8 mouse cellular contexts compared by ENCODE assay signal in the genomic region with DNA sequence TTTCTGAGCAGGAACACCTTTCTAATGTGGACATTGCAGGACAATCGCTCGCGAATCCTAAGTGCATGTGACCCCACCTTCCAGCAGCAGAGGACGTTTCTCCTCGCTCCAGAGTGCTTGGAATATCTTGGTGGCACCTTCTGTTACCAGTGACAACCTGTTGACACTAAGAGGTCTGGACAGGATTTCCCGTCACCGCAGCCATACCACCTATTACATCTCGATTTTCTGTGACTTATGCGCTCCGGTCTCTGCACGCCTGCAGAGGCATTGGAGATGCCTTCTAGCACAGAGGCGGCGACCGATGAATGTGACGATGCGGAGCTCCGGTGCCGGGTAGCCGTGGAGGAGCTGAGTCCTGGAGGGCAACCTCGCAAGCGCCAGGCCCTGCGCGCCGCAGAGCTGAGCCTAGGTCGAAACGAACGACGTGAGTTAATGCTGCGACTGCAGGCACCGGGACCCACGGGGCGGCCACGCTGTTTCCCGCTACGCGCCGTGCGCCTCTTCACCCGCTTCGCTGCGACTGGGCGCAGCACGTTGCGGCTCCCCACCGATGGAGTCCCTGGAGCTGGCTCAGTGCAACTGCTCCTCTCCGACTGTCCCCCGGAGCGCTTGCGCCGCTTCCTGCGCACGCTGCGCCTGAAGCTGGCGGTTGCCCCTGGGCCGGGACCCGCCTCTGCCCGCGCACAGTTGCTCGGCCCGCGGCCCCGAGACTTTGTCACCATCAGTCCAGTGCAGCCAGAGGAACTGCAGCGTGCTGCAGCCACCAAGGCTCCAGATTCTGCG. TPM values are rescaled to one million over a fixed set of nuclear protein-coding genes. Genes with fewer than 3 reads are reported as not detected.
DNase-seq lines count a peak whose midpoint lies in the region; ATAC-seq and TF ChIP-seq lines count a peak whose summit lies in the region.

No protein-coding gene starts in this region.

- WGBS in intestine, embryonic 14.5 days, result under 1% methylated on average over 64 of the region's 64 CpGs
- under 1% methylated on average over 64 of the region's 64 CpGs for WGBS in midbrain, embryonic 11.5 days
- under 1% methylated on average over 64 of the region's 64 CpGs for WGBS in stomach, postnatal 0 days

- TF ChIP-seq CTCF in stomach, postnatal 0 days (IDR thresholded peaks at IDR 0.05; ENCODE audit: low read depth), result no peak

- no peak overlapping the region for H3K27ac ChIP-seq in intestine, embryonic 14.5 days (ENCODE audit: low read depth)
- no peak overlapping the region for H3K27ac ChIP-seq in midbrain, embryonic 11.5 days (ENCODE audit: low read depth, low read length)
- H3K27ac ChIP-seq in stomach, postnatal 0 days (replicated peaks), result no peak overlapping the region

- H3K4me3 ChIP-seq in intestine, embryonic 14.5 days (ENCODE audit: low read depth, low read length), result peak overlapping the region; percentile 48
- peak overlapping the region; percentile 69 for H3K4me3 ChIP-seq in midbrain, embryonic 11.5 days (ENCODE audit: low read depth, low read length)
- H3K4me3 ChIP-seq in stomach, postnatal 0 days (ENCODE audit: low read depth, low read length), result peak overlapping the region; percentile 49

- peak overlapping the region; percentile 57 for H3K9ac ChIP-seq in intestine, embryonic 14.5 days (ENCODE audit: low read length)
- peak overlapping the region; percentile 74 for H3K9ac ChIP-seq in midbrain, embryonic 11.5 days (ENCODE audit: low read length)
- H3K9ac ChIP-seq in stomach, postnatal 0 days (ENCODE audit: low read length), result peak overlapping the region; percentile 28

- intact Hi-C loops in left cerebral cortex, postnatal 4 days (cut with DNase I), result no loop called here

- no peak for TF ChIP-seq EP300 in stomach, postnatal 0 days (optimal IDR thresholded peaks at IDR 0.05)

- peak overlapping the region; percentile 96 for H3K4me2 ChIP-seq in intestine, embryonic 14.5 days (ENCODE audit: low read length)
- peak overlapping the region; percentile 95 for H3K4me2 ChIP-seq in midbrain, embryonic 11.5 days
- H3K4me2 ChIP-seq in stomach, postnatal 0 days (replicated peaks; ENCODE audit: low read depth), result peak overlapping the region; percentile 97

- DNase-seq in left cerebral cortex, postnatal 4 days, result peak; percentile 24
- no peak for DNase-seq in left cerebral cortex, adult 9 months (ENCODE audit: low spot score in 2 of 2)
- peak; percentile 53 for DNase-seq in R1 (ENCODE audit: low read depth, low spot score)
- DNase-seq in intestine, embryonic 14.5 days (ENCODE audit: low spot score), result peak; percentile 73
- peak; percentile 93 for DNase-seq in midbrain, embryonic 11.5 days (ENCODE audit: low spot score, missing footprints)
- no peak for DNase-seq in stomach, postnatal 0 days (ENCODE audit: low spot score)
- DNase-seq in urinary bladder, postnatal 36 days (ENCODE audit: low spot score in 2 of 2), result no peak

- no peaks in the 10 kb centered on the region for H3K27me3 ChIP-seq in intestine, embryonic 14.5 days (replicated peaks; ENCODE audit: control insufficient read depth, insufficient read depth, low read length)
- no peaks in the 10 kb centered on the region for H3K27me3 ChIP-seq in midbrain, embryonic 11.5 days (ENCODE audit: control insufficient read depth, insufficient read depth, low read length)
- no peaks in the 10 kb centered on the region for H3K27me3 ChIP-seq in stomach, postnatal 0 days (ENCODE audit: control insufficient read depth, insufficient read depth, low read length)

- peaks cover 18% of the 10 kb centered on the region for H3K36me3 ChIP-seq in intestine, embryonic 14.5 days (ENCODE audit: control insufficient read depth, insufficient read depth, low read length)
- peaks cover 3% of the 10 kb centered on the region; the same call in 1 of the 2 replicates for H3K36me3 ChIP-seq in midbrain, embryonic 11.5 days (ENCODE audit: control insufficient read depth, insufficient read depth, low read length)
- H3K36me3 ChIP-seq in stomach, postnatal 0 days (ENCODE audit: control insufficient read depth, insufficient read depth, low read length), result no peaks in the 10 kb centered on the region

- H3K9me3 ChIP-seq in intestine, embryonic 14.5 days (ENCODE audit: control insufficient read depth, low read length), result no peaks in the 10 kb centered on the region
- no peaks in the 10 kb centered on the region for H3K9me3 ChIP-seq in midbrain, embryonic 11.5 days (ENCODE audit: control insufficient read depth, low read length)
- no peaks in the 10 kb centered on the region for H3K9me3 ChIP-seq in stomach, postnatal 0 days (ENCODE audit: control insufficient read depth, low read length)

- H3K4me1 ChIP-seq in intestine, embryonic 14.5 days (replicated peaks; ENCODE audit: control insufficient read depth, insufficient read depth, low read length), result peaks cover 16% of the 10 kb centered on the region
- peaks cover 16% of the 10 kb centered on the region for H3K4me1 ChIP-seq in midbrain, embryonic 11.5 days (ENCODE audit: control insufficient read depth, insufficient read depth, low read length)
- peaks cover 6% of the 10 kb centered on the region; the same call in 1 of the 2 replicates for H3K4me1 ChIP-seq in stomach, postnatal 0 days (replicated peaks; ENCODE audit: control insufficient read depth, insufficient read depth)

- peak; percentile 35 for ATAC-seq in erythroid progenitor cell, adult 5-6 weeks (replicated peaks; ENCODE audit: low FRiP score, poor library complexity, severe bottlenecking)
- ATAC-seq in intestine, embryonic 14.5 days (replicated peaks; ENCODE audit: low FRiP score, low TSS enrichment, low read depth), result 0 out of 2 replicates have a peak, but pooled peaks have one; percentile 32
- ATAC-seq in midbrain, embryonic 11.5 days (ENCODE audit: low FRiP score), result peak; percentile 54; the same call in 1 of the 2 replicates
- peak; percentile 35; the same call in 1 of the 2 replicates for ATAC-seq in stomach, postnatal 0 days (ENCODE audit: low FRiP score, low TSS enrichment)

RNA-seq across cellular contexts. Expression of gene Pif1, which starts 0.8 kb away (rescaled TPM):
- 1 to 10 TPM; 1.7 to 1.9 TPM for total RNA-seq in left cerebral cortex, postnatal 4 days (2021)
- total RNA-seq in erythroid progenitor cell, adult 5-6 weeks (2015; ENCODE audit: low replicate concordance), result 75.0 and 77.1 TPM in 2 replicates
- total RNA-seq in erythroid progenitor cell, adult 5-6 weeks (2017; ENCODE audit: low replicate concordance), result 68.7 and 94.9 TPM in 2 replicates
- 8.1 and 9.9 TPM in 2 replicates for polyA plus RNA-seq in intestine, embryonic 14.5 days (2014; fragmentation: Nextera tagmentation; extraction: Ambion mirVana)
- 12.0 and 13.6 TPM in 2 replicates for polyA plus RNA-seq in midbrain, embryonic 11.5 days (2014; fragmentation: Nextera tagmentation; extraction: Ambion mirVana)
- polyA plus RNA-seq in stomach, postnatal 0 days (2015; fragmentation: Nextera tagmentation; extraction: Ambion mirVana), result 2.1 and 2.4 TPM in 2 replicates

RNA-seq across cellular contexts. Expression of gene Plekho2, which starts 7.9 kb away (rescaled TPM):
- total RNA-seq in left cerebral cortex, postnatal 4 days (2021), result 1 to 10 TPM; 6.1 to 7.0 TPM
- total RNA-seq in erythroid progenitor cell, adult 5-6 weeks (2015; ENCODE audit: low replicate concordance), result 32.3 and 42.2 TPM in 2 replicates
- 48.6 and 54.6 TPM in 2 replicates for total RNA-seq in erythroid progenitor cell, adult 5-6 weeks (2017; ENCODE audit: low replicate concordance)
- 11.9 and 12.6 TPM in 2 replicates for polyA plus RNA-seq in intestine, embryonic 14.5 days (2014; fragmentation: Nextera tagmentation; extraction: Ambion mirVana)
- 8.2 and 9.0 TPM in 2 replicates for polyA plus RNA-seq in midbrain, embryonic 11.5 days (2014; fragmentation: Nextera tagmentation; extraction: Ambion mirVana)
- 9.6 and 10.6 TPM in 2 replicates for polyA plus RNA-seq in stomach, postnatal 0 days (2015; fragmentation: Nextera tagmentation; extraction: Ambion mirVana)

RNA-seq across cellular contexts. Expression of gene Rbpms2, which starts 41.7 kb away (rescaled TPM):
- total RNA-seq in left cerebral cortex, postnatal 4 days (2021), result 1 to 10 TPM; 1.8 to 2.4 TPM
- 9.6 TPM in 1 of 2 replicates, not detected in the other for total RNA-seq in erythroid progenitor cell, adult 5-6 weeks (2015; ENCODE audit: low replicate concordance)
- total RNA-seq in erythroid progenitor cell, adult 5-6 weeks (2017; ENCODE audit: low replicate concordance), result not detected in 2 replicates
- polyA plus RNA-seq in intestine, embryonic 14.5 days (2014; fragmentation: Nextera tagmentation; extraction: Ambion mirVana), result 28.2 and 32.3 TPM in 2 replicates
- polyA plus RNA-seq in midbrain, embryonic 11.5 days (2014; fragmentation: Nextera tagmentation; extraction: Ambion mirVana), result 19.7 and 24.0 TPM in 2 replicates
- 18.1 and 19.9 TPM in 2 replicates for polyA plus RNA-seq in stomach, postnatal 0 days (2015; fragmentation: Nextera tagmentation; extraction: Ambion mirVana)

Comparison
In these comparisons a context has a peak if more than half of its experiments do, and no peak if none do; other contexts are left out.
1. DNase-seq: peak in left cerebral cortex, postnatal 4 days (single experiment), R1 (single experiment), intestine, embryonic 14.5 days (single experiment) and midbrain, embryonic 11.5 days (single experiment); none in left cerebral cortex, adult 9 months (0 of 2), stomach, postnatal 0 days (single experiment) and urinary bladder, postnatal 36 days (0 of 2).
2. Peak in every context shown above with its lines, with median percentiles within 50 percentile points of each other: ATAC-seq, H3K4me2 ChIP-seq, H3K4me3 ChIP-seq and H3K9ac ChIP-seq.